Mouse (Mus musculus): ENCODE measurements around the gene Txnrd2. TPM values are rescaled to one million over a fixed set of nuclear protein-coding genes. Genes with fewer than 3 reads are reported as not detected.

Gene Txnrd2
- total RNA-seq, 2 experiments from 2014 or later = 16.0 to 16.9 TPM

GRCm38 (mm10) chr16:18451486-18452181 lies 25.4 kb downstream of the Txnrd2 start:
- no peak for DNase-seq

- DNase-seq = no peak
These were observed 26.2 kb downstream of the Txnrd2 start for GRCm38 (mm10) chr16:18452361-18452862.

GRCm38 (mm10) chr16:18453846-18454245 lies 27.7 kb downstream of the Txnrd2 start:
- no peak for DNase-seq

GRCm38 (mm10) chr16:18455407-18455806 lies 29.2 kb downstream of the Txnrd2 start:
- DNase-seq = no peak

- no peak for DNase-seq
These were observed 32.5 kb downstream of the Txnrd2 start for GRCm38 (mm10) chr16:18458661-18459060.

DNA sequence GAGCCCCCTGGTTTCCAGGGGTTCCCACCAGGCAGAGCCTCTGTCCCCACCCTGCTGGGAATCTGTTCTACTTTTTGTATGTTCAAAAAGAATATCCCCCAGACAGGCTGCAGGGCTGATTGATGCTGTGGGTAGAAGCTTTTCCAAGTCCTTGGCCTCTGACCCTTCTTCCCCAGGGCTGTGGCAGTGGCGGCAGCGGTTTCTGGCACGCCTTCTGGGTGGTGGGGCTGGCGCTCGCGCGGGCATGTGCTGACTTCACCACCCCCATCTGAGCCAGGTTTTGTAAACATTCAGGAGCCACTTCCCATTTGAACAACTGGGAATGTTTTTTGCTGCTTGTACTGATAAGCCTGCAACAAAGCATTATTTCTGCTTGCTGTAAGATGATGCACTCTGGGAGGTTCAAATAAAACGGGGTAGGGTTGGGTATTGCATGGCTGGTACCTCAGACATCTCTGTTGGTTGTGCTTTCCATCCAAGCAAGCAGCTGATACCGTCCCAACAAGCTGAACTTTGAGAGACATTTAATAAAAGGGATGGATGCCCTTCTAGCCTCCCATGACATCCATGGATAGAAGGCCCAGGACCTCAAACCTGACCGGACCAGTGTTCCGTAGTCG lies 33.3 kb downstream of the Txnrd2 start:
- DNase-seq = no peak

DNA sequence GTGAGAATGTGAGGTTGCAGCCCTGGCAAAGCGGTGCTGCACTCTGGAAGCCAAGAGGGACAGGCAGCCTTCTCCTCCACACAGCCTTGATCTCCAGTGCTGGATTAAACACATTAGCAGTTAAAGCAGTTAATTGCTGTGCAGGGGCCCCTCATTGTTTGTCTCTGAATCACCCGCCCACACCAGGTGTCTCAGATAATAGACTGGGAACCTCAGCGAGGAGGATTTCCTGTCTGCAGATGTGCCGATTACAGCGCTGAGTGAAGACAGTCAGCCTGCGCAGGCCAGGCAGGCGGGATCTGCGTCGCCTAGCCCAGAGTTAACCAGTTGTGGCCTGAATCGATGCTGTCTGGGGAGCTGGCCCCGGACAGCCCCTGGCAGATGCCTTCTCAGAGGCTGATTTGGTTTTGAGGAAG lies 33.8 kb downstream of the Txnrd2 start:
- DNase-seq = no peak

- no peak for DNase-seq
These were observed 34.6 kb downstream of the Txnrd2 start for GRCm38 (mm10) chr16:18460826-18461225.

GRCm38 (mm10) chr16:18462031-18462430 lies 35.8 kb downstream of the Txnrd2 start:
- no peak for DNase-seq

DNA sequence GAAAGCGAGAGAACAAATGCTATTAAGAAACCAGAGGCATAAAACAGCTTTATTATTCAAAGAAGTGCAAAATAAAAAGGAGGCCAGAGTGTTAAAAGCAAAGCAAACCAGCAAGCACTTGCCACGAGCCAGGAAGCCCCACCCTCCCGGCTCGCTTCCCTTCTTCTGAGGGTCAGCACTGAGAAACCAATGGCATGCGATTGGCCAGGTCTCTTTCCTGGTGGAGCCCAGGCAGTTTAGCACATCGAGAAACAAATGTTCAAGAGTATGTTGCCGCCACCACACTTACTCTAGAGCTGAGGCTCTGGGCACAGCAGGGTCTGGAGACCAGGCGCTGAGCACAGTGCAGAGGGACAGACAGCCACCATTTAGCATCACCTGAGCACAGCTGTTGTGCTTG lies 36.4 kb downstream of the Txnrd2 start:
- DNase-seq = no peak

DNA sequence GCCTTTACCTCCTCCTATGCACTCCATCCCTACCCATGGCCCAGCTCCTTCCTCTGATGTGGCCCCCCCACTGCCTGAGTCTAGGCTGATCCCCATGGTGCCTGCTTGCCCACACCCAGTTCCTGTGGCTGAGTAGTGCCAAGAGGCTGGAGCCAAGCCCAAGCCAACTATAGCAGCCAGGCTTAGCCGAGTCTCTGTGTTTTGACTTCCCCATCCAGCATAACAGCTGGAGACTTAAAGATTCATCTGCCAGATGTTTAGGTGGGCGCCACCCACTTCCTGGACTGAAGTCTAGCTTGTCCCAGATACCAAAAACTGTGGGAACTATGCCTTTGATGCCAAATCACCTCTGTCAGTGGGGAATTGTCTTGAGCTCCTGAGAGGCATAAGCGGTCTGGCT lies 38.1 kb downstream of the Txnrd2 start:
- DNase-seq = peak; percentile 49

DNA sequence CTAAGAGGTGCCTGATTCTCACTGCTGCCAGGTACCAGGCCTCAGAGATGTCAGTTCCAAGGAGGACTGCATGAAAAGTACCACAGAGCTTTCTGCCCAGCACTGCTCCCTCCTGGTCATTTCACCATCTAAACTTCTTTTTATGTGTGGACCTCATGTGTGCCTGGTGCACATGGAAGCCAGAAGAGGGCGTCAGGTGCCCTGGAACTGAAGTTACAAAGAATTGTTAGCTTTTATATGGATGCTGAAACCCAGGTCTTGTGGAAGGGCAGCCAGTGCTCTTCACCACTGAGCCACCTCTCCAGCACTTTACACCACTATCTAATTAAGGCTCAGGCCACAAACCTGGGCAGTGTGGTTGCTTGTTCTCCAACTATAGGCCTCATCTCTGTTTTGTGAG lies 44.6 kb downstream of the Txnrd2 start:
- DNase-seq = no peak

- no peak for DNase-seq
These were observed 45.3 kb downstream of the Txnrd2 start for GRCm38 (mm10) chr16:18471381-18471955.

DNA sequence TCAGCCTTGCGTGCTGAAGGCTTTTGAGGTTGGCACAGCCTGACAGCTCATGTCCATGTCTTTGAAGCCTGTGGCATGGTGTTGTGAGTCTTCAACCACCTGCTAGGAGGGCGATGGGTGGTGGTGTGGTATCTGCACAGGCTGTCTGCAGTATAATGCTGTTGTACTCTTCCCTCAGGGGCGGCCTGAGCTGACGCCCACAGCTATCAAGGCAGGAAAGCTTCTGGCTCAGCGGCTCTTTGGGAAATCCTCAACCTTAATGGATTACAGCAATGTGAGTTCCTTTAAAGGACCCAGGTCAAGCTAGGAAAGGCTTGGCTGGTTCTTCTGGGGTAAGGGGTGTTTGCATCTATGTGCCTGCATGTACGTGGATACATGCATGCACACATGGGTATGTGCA lies 45.8 kb downstream of the Txnrd2 start:
- no peak for DNase-seq

DNA sequence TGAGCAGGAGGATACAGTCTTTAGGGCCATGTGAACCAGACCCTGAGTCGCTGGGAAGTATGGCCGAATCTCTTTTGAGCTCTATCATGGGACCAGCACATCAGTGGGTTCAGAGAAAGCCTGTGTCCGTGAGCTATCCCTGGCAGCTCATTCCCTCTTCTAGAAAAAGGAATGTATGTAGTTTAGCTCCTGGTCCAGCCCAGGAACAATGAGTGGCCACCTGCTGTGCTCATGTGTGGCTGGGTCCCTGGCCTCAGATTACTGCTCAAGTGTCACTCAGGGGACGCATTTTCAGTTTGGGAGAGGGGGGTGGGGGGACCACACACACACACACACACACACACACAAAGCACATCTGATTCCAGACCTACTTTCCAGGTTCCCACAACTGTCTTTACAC lies 46.2 kb downstream of the Txnrd2 start:
- no peak for DNase-seq

GRCm38 (mm10) chr16:18472976-18473375 lies 46.8 kb downstream of the Txnrd2 start:
- DNase-seq = no peak

GRCm38 (mm10) chr16:18474021-18474420 lies 47.8 kb downstream of the Txnrd2 start:
- DNase-seq = no peak

- DNase-seq = no peak
These were observed 51.8 kb downstream of the Txnrd2 start for GRCm38 (mm10) chr16:18477996-18478395.

- DNase-seq = no peak
These were observed 53.5 kb downstream of the Txnrd2 start for GRCm38 (mm10) chr16:18479667-18480066.

- DNase-seq = no peak
These were observed 54.8 kb downstream of the Txnrd2 start for GRCm38 (mm10) chr16:18480933-18481485.

DNA sequence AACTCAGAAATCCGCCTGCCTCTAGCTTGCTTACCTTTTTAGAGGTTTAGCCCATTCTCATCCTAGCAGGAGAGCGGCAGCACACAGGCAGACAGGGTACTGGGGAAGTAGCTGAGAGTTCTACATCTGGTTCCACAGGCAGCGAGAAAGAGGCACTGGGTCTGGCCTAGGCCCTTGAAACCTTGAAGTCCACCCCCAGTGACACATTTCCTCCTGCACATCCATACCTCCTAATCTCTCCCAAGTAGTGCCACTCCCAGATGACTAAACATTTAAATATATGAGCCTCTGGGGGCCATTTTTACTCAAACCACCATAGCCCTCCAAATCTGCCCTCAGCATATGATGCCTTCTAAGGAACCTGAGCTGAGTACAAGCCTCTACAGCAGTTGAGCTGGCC lies 56.2 kb downstream of the Txnrd2 start:
- no peak for DNase-seq

DNA sequence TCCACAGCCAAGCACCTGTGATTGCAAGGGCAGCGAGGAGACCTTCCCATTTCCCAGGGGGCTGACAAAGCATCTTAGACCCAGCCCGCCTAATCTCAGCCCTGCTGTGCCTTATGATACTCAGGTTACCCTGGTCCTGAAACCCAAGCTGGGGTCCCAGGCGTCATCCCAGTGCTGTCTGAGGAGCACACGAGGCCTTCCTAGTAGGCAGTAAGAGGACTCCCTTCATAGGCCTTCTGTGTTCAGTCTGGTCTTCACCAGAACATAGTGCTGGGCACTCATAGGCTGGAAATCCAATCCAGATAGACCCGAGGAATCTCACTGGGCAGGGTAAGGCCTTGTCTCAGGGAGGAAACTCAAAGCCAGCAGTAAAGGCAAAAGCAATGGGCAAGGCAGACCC lies 57.7 kb downstream of the Txnrd2 start:
- DNase-seq = no peak

GRCm38 (mm10) chr16:18484386-18484785 lies 58.2 kb downstream of the Txnrd2 start:
- no peak for DNase-seq

Measured in gastrocnemius, postnatal 25 days (tissue).